Mouse (Mus musculus) hindbrain, postnatal 0 days (tissue): ENCODE results near the gene Wtap. TPM values are rescaled to one million over a fixed set of nuclear protein-coding genes. Genes with fewer than 3 reads are reported as not detected.
A peak's percentile ranks its signal among the peaks of the same experiment; 100 is the strongest.
"Not testable (repeated sequence)": the region's sequence is repeated elsewhere in the genome, so short reads cannot be mapped to it uniquely, and the experiment has no call there.

Source experiments
- ATAC-seq: fragments of 200-750 bp; cut with Nextera tagmentation; 2 replicates; pipeline ENCODE4 v1.8.0; 2017; ENCODE audit warnings: mild to moderate bottlenecking, moderate TSS enrichment, moderate library complexity
- DNase-seq: peaks from one replicate; pipeline ENCODE4 v3.0.0-alpha.2; 2015; ENCODE audit warnings: low spot score
- H3K27ac ChIP-seq: fragments of 300-500 bp; sonication (generic); 2 replicates; pipeline ENCODE4 v1.5.1; 2014; ENCODE audit warnings: mild to moderate bottlenecking
- H3K27me3 ChIP-seq: fragments of 300-500 bp; sonication (generic); 2 replicates; pipeline ENCODE4 v1.6.1; 2014; ENCODE audit warnings: low read length, mixed read lengths; ENCODE audit not compliant: insufficient read depth
- H3K36me3 ChIP-seq: fragments of 300-500 bp; sonication (generic); 2 replicates; pipeline ENCODE4 v1.6.1; 2014; ENCODE audit warnings: low read length, mixed read lengths; ENCODE audit not compliant: insufficient read depth
- H3K4me1 ChIP-seq: fragments of 300-500 bp; sonication (generic); 2 replicates; pipeline ENCODE4 v1.6.1; 2014; ENCODE audit warnings: antibody characterized with exemption, low read length, mixed read lengths; ENCODE audit not compliant: insufficient read depth
- H3K4me2 ChIP-seq: fragments of 300-500 bp; sonication (generic); 2 replicates; pipeline ENCODE4 v1.6.1; 2014; ENCODE audit warnings: low read depth, mild to moderate bottlenecking, low read length, moderate library complexity, mixed read lengths
- H3K4me3 ChIP-seq: fragments of 300-500 bp; sonication (generic); 2 replicates; pipeline ENCODE4 v1.5.1; 2014; ENCODE audit warnings: low read length
- H3K9ac ChIP-seq: fragments of 300-500 bp; sonication (generic); replicated peaks from 2 replicates; pipeline ENCODE4 v1.6.1; 2014; ENCODE audit warnings: mild to moderate bottlenecking, low read length, moderate library complexity, mixed read lengths
- H3K9me3 ChIP-seq: fragments of 300-500 bp; sonication (generic); 2 replicates; pipeline ENCODE4 v1.6.1; 2016; ENCODE audit warnings: low read length, mixed read lengths
- CTCF ChIP-seq: IDR thresholded peaks from 2 replicates; pipeline ENCODE4 v1.5.1; 2016; ENCODE audit warnings: antibody characterized with exemption, control low read depth, low read depth
- WGBS: fragments of 180-500 bp; shearing (Covaris S2); extraction: QIAGEN DNeasy Blood & Tissue Kit; methylation state at CpG from one replicate; pipeline ENCODE4 v1.1.7; 2014; 5-methylcytosine and 5-hydroxymethylcytosine counted together
- polyA plus RNA-seq: library from polyadenylated mRNA; unstranded; fragments of >200 nt; fragmentation: Nextera tagmentation; extraction: Ambion mirVana; gene quantifications from 2 replicates; pipeline ENCODE4 v1.2.1, GENCODE M21; 2015
- total RNA-seq: library from RNA; depleted of rRNA; stranded (reverse); fragments of >200 nt; gene quantifications from 2 replicates; pipeline ENCODE4 v1.2.3, GENCODE M21; 2014

The Wtap gene
- total and polyA plus RNA-seq, 2 experiments from 2014 or later: 54.2 to 126 TPM

DNA sequence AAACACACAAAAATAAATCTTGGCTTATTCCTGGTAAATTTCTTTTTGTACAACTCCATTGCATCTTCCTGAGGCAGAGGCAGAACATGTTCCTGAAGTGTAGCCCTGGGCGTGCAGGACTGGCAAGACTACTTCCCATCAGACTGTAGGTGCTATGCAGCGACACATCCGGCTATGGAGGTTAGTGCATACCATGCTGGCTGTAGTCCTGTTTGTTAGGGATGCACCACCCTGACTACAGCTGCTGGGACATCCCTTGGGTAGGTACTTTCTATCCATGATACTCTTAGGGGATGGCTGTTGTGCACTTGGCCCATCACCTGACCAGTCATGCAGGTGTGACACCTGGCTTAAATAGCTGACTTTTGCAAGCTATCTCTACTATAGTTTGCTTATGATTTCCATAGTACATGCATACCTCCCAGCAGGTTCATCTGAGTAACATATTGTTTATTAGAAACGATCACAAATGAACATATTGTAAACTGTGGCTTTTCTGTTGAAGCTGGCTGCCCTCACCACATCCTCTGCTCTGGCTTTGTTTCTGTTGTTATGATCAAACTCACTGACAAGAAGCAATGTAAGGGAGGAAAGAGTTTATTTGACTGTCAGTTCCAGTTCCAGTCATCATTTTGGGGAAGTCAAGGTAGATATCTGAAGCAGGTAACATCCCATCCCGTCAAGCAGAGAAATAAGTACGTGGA is 51.4 kb downstream of the Wtap start:
- Histone ChIP-seq H3K4me3 (no peak overlapping the region), H3K36me3 (peaks cover 25% of the 10 kb centered on the region), H3K9me3 (no peaks in the 10 kb centered on the region), H3K27me3 (no peaks in the 10 kb centered on the region), H3K27ac (no peak overlapping the region), H3K4me2 (no peak overlapping the region), H3K4me1 (no peaks in the 10 kb centered on the region), H3K9ac (no peak overlapping the region)
- 94% methylated on average over 6 of the region's 6 CpGs for WGBS
- DNase-seq (no peak), ATAC-seq (no peak)
- no peak for TF ChIP-seq CTCF

DNA sequence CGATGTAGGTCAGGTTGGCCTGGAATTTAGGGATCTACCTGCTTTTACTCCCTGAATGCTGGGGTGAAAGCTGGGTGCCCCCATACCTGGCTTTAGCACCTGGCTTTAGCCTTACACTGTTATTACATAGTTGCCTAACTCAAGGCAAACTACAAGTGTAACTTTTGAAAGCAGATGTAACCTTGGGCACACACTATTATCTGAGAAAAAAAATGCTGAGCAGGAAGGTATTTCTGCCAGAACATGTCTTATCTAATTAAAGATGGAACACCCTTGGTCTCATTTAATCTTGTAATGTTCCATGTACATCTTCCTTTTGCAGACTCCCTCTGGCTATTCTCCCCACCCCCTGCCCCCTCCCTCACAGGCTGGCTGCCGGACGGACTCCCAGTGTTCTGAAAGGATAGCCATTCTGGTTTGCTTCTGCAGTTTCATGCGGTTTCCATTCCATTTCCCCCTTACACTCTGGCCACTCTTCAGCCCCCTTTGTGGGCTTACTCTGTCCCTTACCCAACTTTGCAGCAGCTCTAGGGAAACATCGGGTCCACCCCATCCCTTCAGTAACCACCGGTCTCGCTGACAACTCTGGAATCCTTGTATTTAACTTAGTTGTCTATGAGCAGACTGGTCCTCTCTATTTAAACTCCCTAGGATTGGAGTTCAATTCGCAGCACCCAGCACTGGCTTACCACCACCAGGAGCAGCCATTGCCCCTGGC is 52.3 kb downstream of the Wtap start:
- H3K9me3 ChIP-seq: no peaks in the 10 kb centered on the region
- TF ChIP-seq CTCF: no peak

DNA sequence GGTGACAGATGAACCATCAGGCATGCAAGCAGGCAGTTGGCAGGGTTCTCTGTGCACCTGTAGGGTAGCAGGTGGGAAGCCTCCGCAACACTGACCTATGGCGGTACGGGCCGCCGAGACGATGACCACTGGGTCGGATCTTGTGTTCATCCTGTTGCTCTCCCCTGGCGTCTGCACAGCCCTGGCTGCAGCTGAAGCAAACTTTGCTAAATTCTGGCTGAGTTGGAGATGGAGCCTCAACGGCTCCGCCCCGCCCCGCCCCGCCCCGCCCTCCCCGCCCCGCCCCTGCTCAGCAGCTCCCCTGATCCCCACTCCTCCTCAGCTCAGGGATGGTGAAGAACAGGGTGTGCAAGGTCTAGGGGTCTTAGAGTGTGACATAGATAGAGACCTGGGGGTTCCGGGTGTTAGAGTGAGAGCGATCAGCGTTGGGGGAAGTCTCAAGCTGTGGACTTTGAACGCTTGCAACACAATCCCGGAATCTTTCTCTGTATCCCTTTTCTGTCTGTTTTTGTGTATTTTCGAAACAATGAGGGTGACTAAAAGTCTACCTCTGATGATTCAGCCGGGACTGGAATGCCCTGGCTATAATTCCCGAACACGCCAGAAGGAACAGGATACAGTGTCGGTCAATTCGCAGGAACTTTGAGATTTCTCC is 53.7 kb downstream of the Wtap start, which contains the start of gene Acat3:
Gene Acat3, minus strand, starts transcription at position 450 of the 655 bp plus-strand sequence.
- Histone ChIP-seq H3K9me3 (no peaks in the 10 kb centered on the region), H3K4me2 (peak within 1 kb of the TSS; percentile 53), H3K36me3 (peaks cover 19% of the 10 kb centered on the region), H3K4me1 (no peaks in the 10 kb centered on the region), H3K4me3 (peak within 1 kb of the TSS; percentile 22; the same call in 1 of the 2 replicates), H3K27ac (no peak within 1 kb of the TSS), H3K27me3 (no peaks in the 10 kb centered on the region), H3K9ac (no peak within 1 kb of the TSS; the same call in 1 of the 2 replicates)
- peak; percentile 50 for ATAC-seq
- DNase-seq: no peak
- no peak for TF ChIP-seq CTCF
- 13% methylated on average over 27 of the region's 27 CpGs for WGBS

More for the DNA sequence above, 52.3 kb downstream of the Wtap start:
- Histone ChIP-seq H3K4me1 (no peaks in the 10 kb centered on the region), H3K4me3 (no peak overlapping the region), H3K27me3 (no peaks in the 10 kb centered on the region), H3K9ac (no peak overlapping the region), H3K27ac (no peak overlapping the region), H3K4me2 (no peak overlapping the region), H3K36me3 (peaks cover 24% of the 10 kb centered on the region)
- ATAC-seq (no peak), DNase-seq (no peak)
- WGBS: 72% methylated on average over 8 of the region's 8 CpGs

DNA sequence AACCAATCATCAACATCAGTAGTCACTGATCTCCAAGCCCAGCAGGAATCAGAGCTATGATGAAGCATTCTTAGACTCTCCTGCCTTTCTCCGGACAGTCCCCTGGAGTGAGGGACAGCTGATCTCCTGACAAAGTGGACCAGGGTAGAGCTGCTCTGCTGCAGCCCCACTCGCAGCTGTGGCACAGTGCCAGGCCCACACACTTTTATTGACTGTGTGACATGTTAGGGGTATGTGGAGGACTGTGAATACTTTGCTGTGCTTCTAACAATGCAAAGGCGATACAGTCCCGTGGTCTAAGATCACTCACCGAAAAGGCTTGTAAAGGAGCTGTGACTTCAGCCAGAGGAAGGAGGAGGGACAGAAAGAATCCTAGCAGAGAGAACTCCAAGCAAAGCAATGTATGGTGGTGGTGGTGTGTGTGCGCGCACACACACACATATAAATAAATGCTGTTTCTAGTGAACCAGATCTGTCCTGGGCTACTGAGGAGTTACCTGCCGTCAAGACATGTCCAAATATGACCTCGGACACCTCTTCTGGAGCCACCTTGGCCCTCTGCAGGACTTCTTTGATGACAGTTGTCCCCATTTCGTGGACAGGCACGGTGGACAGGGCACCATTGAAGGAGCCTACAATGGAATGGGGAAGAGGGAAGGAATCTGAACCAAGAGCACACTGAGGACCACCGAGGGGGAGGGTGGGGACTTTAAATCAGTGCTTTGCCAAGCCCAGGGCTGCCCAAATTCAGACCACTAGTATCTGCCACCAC is 54.4 kb downstream of the Wtap start:
- H3K9me3 ChIP-seq, DNase-seq, H3K27ac ChIP-seq, H3K9ac ChIP-seq, H3K27me3 ChIP-seq, H3K4me1 ChIP-seq: not testable (repeated sequence)
- Histone ChIP-seq H3K4me2 (peak overlapping the region; percentile 53), H3K4me3 (peak overlapping the region; percentile 22; the same call in 1 of the 2 replicates), H3K36me3 (peaks cover 12% of the 10 kb centered on the region)
- WGBS: 30% methylated on average over 2 of the region's 12 CpGs
- ATAC-seq: peak; percentile 43

DNA sequence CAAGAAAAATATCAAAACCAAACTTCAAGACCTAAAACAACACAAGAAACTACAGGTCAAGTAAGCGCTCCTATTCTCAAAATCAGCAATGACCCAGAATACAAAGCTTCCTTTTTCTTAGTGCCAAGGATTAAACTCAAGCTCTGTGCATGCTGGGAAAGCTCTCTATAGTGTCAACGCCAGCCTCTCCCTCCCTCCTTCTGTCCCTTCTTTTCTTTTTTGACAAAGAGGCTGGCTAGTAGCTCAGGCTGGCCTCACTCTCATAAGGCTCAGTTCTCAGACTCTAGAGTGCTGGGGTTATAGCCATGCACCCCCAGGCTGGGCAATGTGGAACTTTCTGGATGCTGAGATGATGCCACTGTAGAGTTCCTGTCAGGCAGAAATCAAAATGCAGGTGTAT is 55.9 kb downstream of the Wtap start:
- no peaks in the 10 kb centered on the region for H3K4me1 ChIP-seq
- H3K27me3 ChIP-seq: no peaks in the 10 kb centered on the region
- no peak overlapping the region for H3K27ac ChIP-seq
- ATAC-seq (no peak), DNase-seq (no peak)
- H3K9me3 ChIP-seq: no peaks in the 10 kb centered on the region
- H3K9ac ChIP-seq: no peak overlapping the region
- no peak overlapping the region for H3K4me2 ChIP-seq
- H3K36me3 ChIP-seq: peaks cover 2% of the 10 kb centered on the region; the same call in 1 of the 2 replicates
- WGBS: 36% methylated on average over 2 of the region's 2 CpGs
- TF ChIP-seq CTCF: no peak
- H3K4me3 ChIP-seq: no peak overlapping the region

DNA sequence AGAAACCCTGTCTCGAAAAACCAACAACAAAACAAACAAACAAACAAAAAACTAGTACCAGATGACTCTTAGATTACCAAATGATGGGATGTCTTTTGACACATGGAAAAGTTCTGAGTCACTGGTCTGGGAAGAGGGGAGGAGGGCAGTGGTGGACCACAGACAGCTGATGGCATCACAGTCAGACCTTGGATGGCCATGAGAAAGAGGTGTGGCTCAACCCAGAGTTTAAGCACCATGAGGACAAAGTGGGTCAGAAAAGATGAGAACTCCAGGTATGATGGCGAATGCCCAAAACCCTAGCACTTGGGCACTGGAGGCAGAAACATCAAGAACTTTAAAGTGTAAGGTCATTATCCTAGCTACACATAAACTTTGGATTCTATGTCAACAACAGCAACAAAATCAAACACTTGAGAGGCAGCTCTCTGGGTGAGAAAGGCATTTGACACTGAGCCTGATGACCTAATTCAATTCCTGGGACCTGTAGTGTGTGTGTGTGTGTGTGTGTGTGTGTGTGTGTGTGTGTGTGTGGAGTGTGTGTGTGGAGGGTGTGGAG is 56.5 kb downstream of the Wtap start:
- Histone ChIP-seq H3K9ac (no peak overlapping the region), H3K4me1 (no peaks in the 10 kb centered on the region), H3K4me3 (no peak overlapping the region), H3K4me2 (no peak overlapping the region), H3K9me3 (no peaks in the 10 kb centered on the region), H3K27ac (no peak overlapping the region), H3K36me3 (no peaks in the 10 kb centered on the region), H3K27me3 (no peaks in the 10 kb centered on the region)
- TF ChIP-seq CTCF: no peak
- ATAC-seq: no peak
- no peak for DNase-seq
- 88% methylated on average over 2 of the region's 2 CpGs for WGBS
